ENCODE assay signal across 10 mouse cellular contexts in genomic region chr15:25758037-25758436, GRCm38 (mm10).
DNase-seq lines count a peak whose midpoint lies in the region; ATAC-seq lines count a peak whose summit lies in the region.
"Had no signal": no experiment of that assay in that cellular context is flagged by ENCODE, and none has a peak within 500 bp of the region (broad histone marks: within the 10 kb centered on the region; RNA-seq: fewer than 3 reads in every experiment).

No protein-coding gene starts in this region.

- WGBS in heart, embryonic 12.5 days: 80% methylated on average over 10 of the region's 10 CpGs
- 34% methylated on average over 10 of the region's 10 CpGs for WGBS in embryonic facial prominence, embryonic 15.5 days
- 42% methylated on average over 10 of the region's 10 CpGs for WGBS in intestine, embryonic 15.5 days
- 21% methylated on average over 10 of the region's 10 CpGs for WGBS in neural tube, embryonic 14.5 days

- no peak for DNase-seq in heart, adult 18-20 months
- no peak for DNase-seq in frontal cortex, postnatal 10 days (ENCODE audit: low spot score in 2 of 2)
- DNase-seq in urinary bladder, adult 18-20 months (ENCODE audit: low spot score in 2 of 2): no peak
- DNase-seq in kidney, postnatal 10 days: no peak
- DNase-seq: cerebellum, postnatal 36 days had no signal

- 0 out of 2 replicates have a peak, but pooled peaks cover 3% of the 10 kb centered on the region for H3K4me1 ChIP-seq in heart, embryonic 12.5 days (replicated peaks)
- H3K4me1 ChIP-seq in embryonic facial prominence, embryonic 15.5 days: peaks cover 48% of the 10 kb centered on the region
- peaks cover 23% of the 10 kb centered on the region for H3K4me1 ChIP-seq in intestine, embryonic 15.5 days (replicated peaks)
- peaks cover 36% of the 10 kb centered on the region for H3K4me1 ChIP-seq in neural tube, embryonic 14.5 days (ENCODE audit: control insufficient read depth, insufficient read depth, low read length)

- H3K27me3 ChIP-seq in heart, embryonic 12.5 days (replicated peaks): no peaks in the 10 kb centered on the region
- H3K27me3 ChIP-seq in embryonic facial prominence, embryonic 15.5 days: no peaks in the 10 kb centered on the region
- H3K27me3 ChIP-seq in intestine, embryonic 15.5 days (replicated peaks): no peaks in the 10 kb centered on the region
- no peaks in the 10 kb centered on the region for H3K27me3 ChIP-seq in neural tube, embryonic 14.5 days (ENCODE audit: control insufficient read depth, insufficient read depth, low read length)

- no peaks in the 10 kb centered on the region for H3K36me3 ChIP-seq in heart, embryonic 12.5 days
- H3K36me3 ChIP-seq in embryonic facial prominence, embryonic 15.5 days: 0 out of 2 replicates have a peak, but pooled peaks cover 6% of the 10 kb centered on the region
- peaks cover 3% of the 10 kb centered on the region for H3K36me3 ChIP-seq in intestine, embryonic 15.5 days
- H3K36me3 ChIP-seq in neural tube, embryonic 14.5 days (ENCODE audit: control insufficient read depth, insufficient read depth, low read length): no peaks in the 10 kb centered on the region

- no peaks in the 10 kb centered on the region for H3K9me3 ChIP-seq in heart, embryonic 12.5 days (replicated peaks)
- H3K9me3 ChIP-seq in embryonic facial prominence, embryonic 15.5 days (replicated peaks): no peaks in the 10 kb centered on the region
- H3K9me3 ChIP-seq in intestine, embryonic 15.5 days: no peaks in the 10 kb centered on the region
- H3K9me3 ChIP-seq in neural tube, embryonic 14.5 days (ENCODE audit: control insufficient read depth, low read length): no peaks in the 10 kb centered on the region

- no peak overlapping the region for H3K27ac ChIP-seq in heart, embryonic 12.5 days (ENCODE audit: poor library complexity, severe bottlenecking)
- H3K27ac ChIP-seq in embryonic facial prominence, embryonic 15.5 days (replicated peaks): peak overlapping the region; percentile 52; the same call in 1 of the 2 replicates
- peak overlapping the region; percentile 86; the same call in 1 of the 2 replicates for H3K27ac ChIP-seq in intestine, embryonic 15.5 days
- peak overlapping the region; percentile 60; the same call in 1 of the 2 replicates for H3K27ac ChIP-seq in neural tube, embryonic 14.5 days (ENCODE audit: low read depth, low read length)
- H3K27ac ChIP-seq: macrophage had no signal

- H3K4me2 ChIP-seq in heart, embryonic 12.5 days: no peak overlapping the region
- no peak overlapping the region for H3K4me2 ChIP-seq in embryonic facial prominence, embryonic 15.5 days (replicated peaks)
- H3K4me2 ChIP-seq in intestine, embryonic 15.5 days (replicated peaks): peak overlapping the region; percentile 55
- H3K4me2 ChIP-seq in neural tube, embryonic 14.5 days (ENCODE audit: low read depth, low read length): peak overlapping the region; percentile 37

- H3K4me3 ChIP-seq in heart, embryonic 12.5 days: no peak overlapping the region
- H3K4me3 ChIP-seq in embryonic facial prominence, embryonic 15.5 days (replicated peaks): no peak overlapping the region
- H3K4me3 ChIP-seq in intestine, embryonic 15.5 days (replicated peaks): no peak overlapping the region
- H3K4me3 ChIP-seq in neural tube, embryonic 14.5 days (ENCODE audit: low read depth, low read length): no peak overlapping the region

- peak; percentile 39; the same call in 1 of the 2 replicates for ATAC-seq in heart, embryonic 12.5 days (ENCODE audit: insufficient number of reproducible peaks, low FRiP score)
- no peak for ATAC-seq in embryonic facial prominence, embryonic 15.5 days (ENCODE audit: insufficient number of reproducible peaks, low FRiP score, low TSS enrichment, low read depth)
- ATAC-seq in intestine, embryonic 15.5 days: peak; percentile 6; the same call in 1 of the 2 replicates
- ATAC-seq in neural tube, embryonic 14.5 days (ENCODE audit: low read depth): no peak

- H3K9ac ChIP-seq in heart, embryonic 12.5 days: no peak overlapping the region
- H3K9ac ChIP-seq in embryonic facial prominence, embryonic 15.5 days: no peak overlapping the region
- H3K9ac ChIP-seq in intestine, embryonic 15.5 days: no peak overlapping the region
- no peak overlapping the region for H3K9ac ChIP-seq in neural tube, embryonic 14.5 days (replicated peaks; ENCODE audit: low read depth, low read length)

Comparison
In these comparisons a context has a peak if more than half of its experiments do, and no peak if none do; other contexts are left out.
1. ATAC-seq: peak in heart, embryonic 12.5 days (single experiment) and intestine, embryonic 15.5 days (single experiment); none in embryonic facial prominence, embryonic 15.5 days (single experiment) and neural tube, embryonic 14.5 days (single experiment).
2. H3K4me2 ChIP-seq: peak in intestine, embryonic 15.5 days (single experiment) and neural tube, embryonic 14.5 days (single experiment); none in heart, embryonic 12.5 days (single experiment) and embryonic facial prominence, embryonic 15.5 days (single experiment).